Mouse (Mus musculus) cerebellum, postnatal 25 days (tissue): ENCODE measurements around the gene Ppp6r2.

ENCODE experiments used
- DNase-seq, 2 experiments: peaks; one replicate each; pipeline ENCODE4 v3.0.0; 2021; ENCODE audit warnings: mixed read lengths in 2 of 2

Gene Ppp6r2

GRCm38 (mm10) chr15:89314107-89314506 lies 102.8 kb downstream of the Ppp6r2 start:
- DNase-seq = peak; percentile 24 to 48

DNA sequence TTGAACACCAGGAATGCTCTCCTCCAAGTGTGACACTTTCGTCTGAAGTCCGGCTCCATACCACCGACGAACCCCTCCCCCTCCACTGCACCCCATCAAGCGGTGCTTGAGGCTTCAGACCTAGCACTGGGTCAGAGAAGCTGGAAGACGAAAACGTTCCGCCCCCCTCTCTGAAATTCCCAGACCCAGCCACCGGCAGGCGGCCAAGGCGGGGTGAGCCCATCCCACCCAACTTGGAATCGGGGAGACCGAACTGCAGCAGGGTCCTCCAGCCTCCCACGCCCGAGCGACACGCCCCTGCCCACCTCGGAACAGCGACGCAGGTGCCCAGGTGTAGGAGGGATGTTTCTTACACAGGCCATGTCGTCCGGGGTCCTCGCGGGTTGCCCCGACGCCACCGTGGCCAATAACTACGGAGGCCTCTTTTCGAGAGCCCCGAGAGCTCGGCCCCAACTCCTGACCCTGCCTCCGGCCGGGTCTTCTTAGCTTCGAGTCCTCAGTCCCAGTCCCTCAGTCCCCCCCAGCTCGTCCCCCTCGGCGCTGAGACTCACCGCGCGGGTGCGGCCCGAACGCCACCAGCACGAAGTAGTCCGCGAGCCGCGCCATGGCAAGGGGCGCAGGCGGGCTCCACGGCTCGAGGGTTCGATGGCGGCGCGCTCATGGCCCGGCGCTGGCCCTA lies 103.3 kb downstream of the Ppp6r2 start:
- DNase-seq = peak; percentile 42 to 63

- peak; percentile 98 to 99 for DNase-seq
These were observed 103.9 kb downstream of the Ppp6r2 start, which contains the start of gene Sbf1 for GRCm38 (mm10) chr15:89315190-89315731. Sbf1 (minus strand) TSS chr15:89315311.

GRCm38 (mm10) chr15:89316146-89316545 lies 104.8 kb downstream of the Ppp6r2 start:
- peak in 1 of 2 experiments; percentile 59 for DNase-seq

DNA sequence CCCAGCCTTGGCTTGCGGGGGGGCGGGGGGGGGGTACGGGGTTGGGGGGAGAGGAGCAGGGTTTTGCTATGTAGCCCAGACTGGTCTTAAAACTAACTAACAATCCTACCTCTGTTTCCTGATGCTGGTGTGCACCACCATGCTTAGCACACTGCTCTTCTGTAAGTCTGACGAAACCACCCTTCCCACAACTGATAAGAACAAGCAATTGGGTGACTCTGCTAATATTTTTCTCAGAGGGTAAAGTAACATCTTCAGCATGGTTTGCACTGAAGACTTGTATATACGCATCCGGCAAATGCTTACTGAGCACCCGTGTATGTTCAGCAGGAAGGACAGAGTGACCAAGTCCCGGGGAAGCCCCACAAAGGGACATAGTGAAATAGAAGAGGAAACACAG lies 109.9 kb downstream of the Ppp6r2 start:
- DNase-seq = no peak

- no peak for DNase-seq
These were observed 111.5 kb downstream of the Ppp6r2 start, which contains the start of gene Adm2 for GRCm38 (mm10) chr15:89322670-89323522. Adm2 (plus strand) TSS chr15:89322720.

DNA sequence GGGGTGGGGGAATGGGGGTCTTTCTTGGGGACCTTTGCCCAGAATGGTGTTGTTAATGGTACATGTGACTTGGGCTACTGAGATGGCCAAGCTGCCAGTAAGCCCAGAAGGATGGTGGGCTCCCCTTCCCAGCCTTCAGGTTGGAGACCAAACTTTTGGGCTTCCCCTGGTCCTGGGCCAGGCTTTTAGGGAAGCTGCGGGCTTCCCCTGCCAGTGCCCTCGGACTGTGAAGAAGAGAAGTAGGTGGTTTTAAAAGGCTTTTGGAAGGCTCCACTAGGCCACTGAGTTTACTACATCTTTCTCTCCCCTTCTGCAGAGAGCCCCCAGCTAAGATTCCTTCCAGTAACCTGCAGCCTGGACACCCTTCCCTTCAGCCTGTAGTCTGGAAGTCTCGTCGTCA lies 112.3 kb downstream of the Ppp6r2 start:
- no peak for DNase-seq

- no peak for DNase-seq
These were observed 115.1 kb downstream of the Ppp6r2 start for GRCm38 (mm10) chr15:89326441-89326840.

DNA sequence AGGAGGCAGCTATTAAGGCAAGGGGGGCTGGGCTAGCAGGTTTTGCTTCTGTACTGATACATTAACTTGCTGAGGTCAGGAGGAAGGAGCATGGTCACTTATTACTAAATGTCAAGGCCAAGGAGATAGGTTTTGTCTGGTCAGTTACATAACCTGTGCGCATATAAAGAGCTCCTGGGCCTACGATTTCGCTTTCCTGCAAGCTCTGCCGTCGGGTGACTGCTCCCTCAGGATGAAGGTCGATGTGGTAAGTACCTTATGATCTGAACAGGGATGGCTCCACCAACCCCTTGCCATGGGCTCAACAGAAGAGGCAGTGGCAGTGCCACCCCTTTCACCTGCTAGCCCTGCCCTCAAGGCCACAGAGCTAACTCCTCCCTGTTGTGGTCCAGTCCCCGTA lies 122.9 kb downstream of the Ppp6r2 start, which contains the start of gene Miox:
Gene Miox, plus strand, starts transcription at position 128 of the 400 bp plus-strand sequence.
- DNase-seq = no peak

DNA sequence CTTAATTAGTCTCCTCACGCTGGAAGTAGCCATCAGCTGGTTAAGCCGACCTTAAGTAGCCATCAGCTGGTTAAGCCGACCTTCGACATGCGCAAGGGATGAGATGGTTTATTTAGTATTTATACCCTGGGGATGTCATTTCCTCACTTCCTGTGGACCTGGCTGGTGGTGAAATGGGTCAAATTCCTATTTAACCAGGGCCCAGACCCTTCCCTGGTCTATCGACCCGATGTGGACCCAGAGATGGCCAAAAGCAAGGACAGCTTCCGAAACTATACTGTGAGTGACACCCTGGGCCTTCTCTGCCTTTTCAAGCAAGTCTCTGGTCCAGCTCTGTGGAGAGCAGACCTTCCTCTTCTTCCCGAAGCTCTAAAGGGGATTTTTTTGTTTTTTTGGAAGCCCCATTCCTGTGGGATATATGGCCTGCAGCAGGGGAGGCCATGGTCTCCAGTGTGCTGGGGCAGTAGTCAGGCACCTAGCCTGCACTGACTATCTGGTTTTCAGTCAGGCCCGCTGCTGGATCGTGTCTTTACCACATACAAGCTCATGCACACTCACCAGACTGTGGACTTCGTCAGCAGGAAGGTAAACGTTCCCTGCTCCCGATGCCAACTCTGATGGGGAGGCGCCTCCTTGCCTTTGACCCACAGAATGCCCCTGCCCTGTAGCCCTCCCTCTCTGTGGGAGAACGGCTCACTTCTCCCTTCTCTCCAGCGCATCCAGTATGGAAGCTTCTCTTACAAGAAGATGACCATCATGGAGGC lies 123.6 kb downstream of the Ppp6r2 start:
- no peak for DNase-seq

DNA sequence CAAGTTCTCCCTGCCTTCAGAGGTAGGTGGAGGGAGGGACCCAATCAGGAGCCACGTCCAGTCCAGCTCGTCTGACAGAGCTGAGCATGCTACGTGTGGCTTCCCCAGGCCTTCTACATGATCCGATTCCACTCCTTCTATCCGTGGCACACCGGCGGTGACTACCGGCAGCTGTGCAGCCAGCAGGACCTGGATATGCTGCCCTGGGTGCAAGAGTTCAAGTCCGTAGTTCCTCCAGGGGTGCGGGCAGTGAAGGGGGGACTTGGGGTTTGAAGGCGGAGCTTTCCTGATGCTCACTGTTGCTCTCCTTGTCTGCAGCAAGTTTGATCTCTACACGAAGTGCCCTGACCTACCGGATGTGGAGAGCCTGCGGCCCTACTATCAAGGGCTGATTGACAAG lies 125.1 kb downstream of the Ppp6r2 start:
- no peak for DNase-seq
